Mouse (Mus musculus) stomach, postnatal 0 days (tissue): Measurements from ENCODE around the gene Psd.

ENCODE experiments used
- CTCF ChIP-seq: IDR thresholded peaks from 2 replicates; pipeline ENCODE4 v1.5.1; 2016; ENCODE audit warnings: antibody characterized with exemption, low read depth, mild to moderate bottlenecking, moderate library complexity
- EP300 ChIP-seq: optimal IDR thresholded peaks from 2 replicates; pipeline ENCODE3; 2016; ENCODE audit warnings: antibody characterized with exemption

DNA sequence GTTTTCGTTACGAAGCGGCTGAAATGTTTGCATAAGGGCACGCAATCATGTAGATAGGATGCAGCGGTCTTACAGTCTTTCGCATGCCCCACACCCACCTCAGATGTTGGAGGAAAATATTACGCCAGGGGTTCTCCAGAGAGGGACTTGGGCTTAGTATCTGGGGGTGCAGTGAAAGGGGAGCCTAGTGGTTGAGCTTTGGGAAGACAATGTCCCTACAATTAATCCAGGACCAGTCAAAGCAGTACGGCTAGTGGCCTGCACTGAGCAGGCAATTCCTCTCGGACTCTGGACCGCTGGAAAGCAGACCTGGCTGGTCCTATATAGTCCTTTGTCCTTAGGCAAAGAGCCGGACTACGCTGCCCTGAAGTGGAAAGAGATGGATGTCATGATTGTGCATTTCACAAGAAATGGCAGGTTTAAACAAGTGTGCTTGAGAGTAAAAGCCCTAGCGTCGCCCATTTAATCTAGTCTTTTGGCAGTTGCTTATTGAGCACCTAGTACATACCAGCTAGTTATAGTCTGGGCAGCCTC lies 642 bp upstream of the Psd start:
- TF ChIP-seq CTCF (no peak), EP300 (no peak)
